Mouse (Mus musculus) MEL (cell line): Measurements from ENCODE around the gene Pygm.

Experiments
- BHLHE40 ChIP-seq: IDR thresholded peaks from 2 replicates; pipeline ENCODE4 v1.6.1; 2012; ENCODE audit warnings: low read depth, mild to moderate bottlenecking, inconsistent platforms, low read length, improper control_type of control experiment, borderline replicate concordance
- CHD2 ChIP-seq: IDR thresholded peaks from 2 replicates; pipeline ENCODE4 v1.6.1; 2011; ENCODE audit warnings: low read length, improper control_type of control experiment
- CTCF ChIP-seq, 3 experiments: IDR thresholded peaks in 2 of 3; conservative IDR thresholded peaks in 1 of 3; 2 replicates each; pipeline ENCODE4 v1.5.1; 2011 to 2012; ENCODE audit warnings: low read length in 3 of 3, low read depth in 2 of 3, mild to moderate bottlenecking in 2 of 3, improper control_type of control experiment in 1 of 3, inconsistent platforms in 1 of 3, mixed read lengths in 1 of 3, moderate library complexity in 1 of 3; ENCODE audit not compliant: control insufficient read depth in 1 of 3, insufficient read depth in 1 of 3, poor library complexity in 1 of 3, severe bottlenecking in 1 of 3
- EP300 ChIP-seq, 2 experiments: IDR thresholded peaks; 2 replicates each; pipeline ENCODE4 v1.6.1; 2011; ENCODE audit warnings: improper control_type of control experiment in 2 of 2, low read length in 2 of 2, low read depth in 1 of 2, mild to moderate bottlenecking in 1 of 2
- ETS1 ChIP-seq: IDR thresholded peaks from 2 replicates; pipeline ENCODE4 v1.6.1; 2012; ENCODE audit warnings: low read depth, mild to moderate bottlenecking, inconsistent platforms, low read length, improper control_type of control experiment, moderate library complexity
- JUND ChIP-seq: IDR thresholded peaks from 2 replicates; pipeline ENCODE4 v1.6.1; 2011; ENCODE audit warnings: low read depth, mild to moderate bottlenecking, improper control_type of control experiment, low read length
- MAFK ChIP-seq: IDR thresholded peaks from 2 replicates; pipeline ENCODE4 v1.6.1; 2011; ENCODE audit warnings: low read depth, mild to moderate bottlenecking, low read length, improper control_type of control experiment, borderline replicate concordance
- MAX ChIP-seq: IDR thresholded peaks from 2 replicates; pipeline ENCODE4 v1.6.1; 2011; ENCODE audit warnings: low read length, improper control_type of control experiment
- MEF2A ChIP-seq: IDR thresholded peaks from 2 replicates; pipeline ENCODE4 v1.6.1; 2014; ENCODE audit warnings: low read depth, mild to moderate bottlenecking, inconsistent platforms, low read length, improper control_type of control experiment; ENCODE audit not compliant: poor library complexity, insufficient replicate concordance, severe bottlenecking; ENCODE audit errors: extremely low read depth
- POLR2A ChIP-seq, 2 experiments: IDR thresholded peaks; 2 replicates each; pipeline ENCODE4 v1.6.1; 2011 to 2012; ENCODE audit warnings: low read length in 2 of 2, mild to moderate bottlenecking in 2 of 2, control low read depth in 1 of 2, improper control_type of control experiment in 1 of 2, low read depth in 1 of 2, moderate library complexity in 1 of 2; ENCODE audit not compliant: control insufficient read depth in 1 of 2, insufficient read depth in 1 of 2, poor library complexity in 1 of 2
- POLR2AphosphoS5 ChIP-seq: IDR thresholded peaks from 2 replicates; pipeline ENCODE4 v1.6.1; 2012; ENCODE audit warnings: low read depth, borderline replicate concordance, mild to moderate bottlenecking, inconsistent platforms, low read length, moderate library complexity, mixed read lengths
- SIN3A ChIP-seq: IDR thresholded peaks from 2 replicates; pipeline ENCODE4 v1.6.1; 2012; ENCODE audit warnings: low read length, improper control_type of control experiment, inconsistent platforms
- USF1 ChIP-seq: IDR thresholded peaks from 2 replicates; pipeline ENCODE4 v1.6.1; 2014; ENCODE audit warnings: low read depth, mild to moderate bottlenecking, inconsistent platforms, low read length, improper control_type of control experiment, moderate library complexity

GRCm38 (mm10) chr19:6425595-6425994, 41.4 kb downstream of the Pygm start:
- no peak for TF ChIP-seq MAFK
- no peak for TF ChIP-seq POLR2A (IDR thresholded peaks at IDR 0.05; ENCODE audit: control insufficient read depth in 1 of 2, insufficient read depth in 1 of 2, low read depth in 1 of 2, low read length in 2 of 2, poor library complexity in 1 of 2)
- TF ChIP-seq CTCF (IDR thresholded peaks at IDR 0.05 in 2 of 3, conservative IDR thresholded peaks at IDR 0.05 in 1 of 3; ENCODE audit: control insufficient read depth in 1 of 3, insufficient read depth in 1 of 3, low read depth in 2 of 3, low read length in 3 of 3, poor library complexity in 1 of 3, severe bottlenecking in 1 of 3): no peak
- TF ChIP-seq EP300 (IDR thresholded peaks at IDR 0.05; ENCODE audit: low read depth in 1 of 2, low read length in 2 of 2): no peak
- no peak for TF ChIP-seq BHLHE40
- no peak for TF ChIP-seq JUND
- no peak for TF ChIP-seq USF1
- no peak for TF ChIP-seq SIN3A
- no peak for TF ChIP-seq POLR2AphosphoS5
- no peak for TF ChIP-seq MEF2A
- TF ChIP-seq ETS1: no peak
- TF ChIP-seq CHD2: no peak
- TF ChIP-seq MAX: no peak
